Mouse (Mus musculus) induced T-regulatory cell, adult 2 months (primary cell): Measurements from ENCODE around the gene Trmt1.
"Not testable (repeated sequence)": the region's sequence is repeated elsewhere in the genome, so short reads cannot be mapped to it uniquely, and the experiment has no call there.

Experiments used
- DNase-seq: peaks from one replicate; pipeline ENCODE4 v3.0.0-alpha.2; 2012; ENCODE audit warnings: low read depth

Gene Trmt1

DNA sequence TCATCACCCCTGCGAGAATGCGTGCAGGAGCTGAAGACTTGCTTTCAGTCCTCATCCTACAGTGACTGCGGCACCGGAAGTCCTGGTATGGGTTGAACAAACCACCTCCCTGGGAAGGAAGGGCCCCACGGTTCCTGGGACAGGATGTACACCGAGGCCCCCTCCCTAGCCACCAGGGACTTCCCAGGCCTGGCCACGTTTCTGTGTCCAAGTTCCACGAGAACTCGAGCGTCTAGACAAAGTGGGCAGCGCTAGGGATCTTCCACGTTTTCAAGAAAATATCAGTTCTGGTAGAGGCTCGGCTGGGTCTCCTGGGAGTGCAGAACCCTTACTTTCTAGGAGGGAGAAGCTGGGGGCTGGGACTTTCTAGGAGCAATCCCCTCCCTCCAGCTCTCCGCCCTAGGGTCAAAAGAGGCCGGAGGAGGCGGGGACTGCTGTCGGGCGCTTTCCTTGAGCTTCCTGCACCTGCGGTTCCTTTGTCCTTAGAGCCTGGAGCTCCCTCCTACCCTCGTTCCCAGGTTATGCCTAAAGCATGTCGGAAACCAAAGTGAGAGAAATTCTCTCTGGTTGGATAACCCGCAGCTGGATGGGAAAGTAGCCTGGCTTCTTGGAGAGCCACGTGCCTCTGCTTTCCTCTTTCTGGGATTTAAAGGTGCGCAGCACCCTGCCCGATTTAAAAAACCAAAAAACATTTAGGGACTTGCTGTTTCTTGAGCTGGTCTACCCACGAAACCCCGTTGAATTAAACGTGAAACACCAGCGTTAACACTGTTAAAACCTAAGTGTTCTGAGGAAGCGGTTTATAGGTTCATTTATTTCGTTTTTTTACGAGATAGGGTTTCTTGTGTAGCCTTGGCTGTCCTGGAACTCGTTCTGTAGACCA lies 25.9 kb upstream of the Trmt1 start:
- DNase-seq, result peak; percentile 93

DNA sequence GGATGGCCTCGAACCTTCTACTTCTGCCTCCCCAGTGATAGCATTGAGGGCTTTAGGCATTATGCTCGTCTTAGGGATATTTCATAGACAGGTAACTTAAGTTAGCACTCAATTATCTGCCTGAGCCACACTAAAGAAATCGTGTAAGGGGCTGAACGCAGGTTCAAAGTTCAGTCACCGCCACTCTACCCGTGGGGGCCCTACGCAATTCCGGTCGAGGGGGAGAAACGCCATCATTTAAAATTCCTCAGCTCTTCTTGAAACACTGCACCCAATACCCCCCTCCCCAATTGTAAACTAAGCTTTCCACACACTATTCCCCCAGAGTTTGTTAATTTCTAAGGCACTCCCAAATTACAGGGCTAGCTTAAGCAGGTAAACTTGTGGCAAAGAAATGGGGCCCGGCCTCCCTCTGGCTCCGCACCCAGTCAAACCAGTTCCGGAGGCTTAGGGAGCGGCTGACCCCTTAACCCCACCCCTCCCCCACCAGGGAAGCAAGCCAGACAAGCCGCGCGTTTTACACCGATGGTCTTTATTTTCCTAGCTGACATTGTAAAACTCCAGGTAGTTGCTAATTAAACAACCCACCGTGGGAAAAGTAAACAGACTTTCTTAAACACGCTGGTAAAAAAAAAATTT lies 25.2 kb upstream of the Trmt1 start:
- peak; percentile 77 for DNase-seq

DNA sequence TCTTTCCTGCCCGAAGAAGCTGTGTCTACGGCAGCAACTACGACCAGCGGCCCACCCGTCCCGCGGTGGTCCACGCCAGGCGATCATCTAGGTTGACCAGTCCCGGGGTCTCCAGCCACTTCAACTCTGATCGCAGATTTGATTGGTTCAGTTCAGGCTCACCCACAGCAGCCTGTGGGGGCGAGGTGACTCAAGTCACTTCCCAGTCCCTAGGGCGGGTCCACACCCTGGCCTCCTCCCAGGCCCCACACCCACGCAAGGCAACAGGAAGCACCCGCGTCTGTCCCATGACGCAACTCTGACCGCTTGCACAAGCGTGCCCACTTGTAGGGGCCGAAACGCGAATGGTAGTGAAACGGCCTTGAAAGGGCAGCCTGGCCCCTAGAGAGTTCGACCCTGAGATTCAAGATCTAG lies 24.6 kb upstream of the Trmt1 start:
- peak; percentile 90 for DNase-seq

DNA sequence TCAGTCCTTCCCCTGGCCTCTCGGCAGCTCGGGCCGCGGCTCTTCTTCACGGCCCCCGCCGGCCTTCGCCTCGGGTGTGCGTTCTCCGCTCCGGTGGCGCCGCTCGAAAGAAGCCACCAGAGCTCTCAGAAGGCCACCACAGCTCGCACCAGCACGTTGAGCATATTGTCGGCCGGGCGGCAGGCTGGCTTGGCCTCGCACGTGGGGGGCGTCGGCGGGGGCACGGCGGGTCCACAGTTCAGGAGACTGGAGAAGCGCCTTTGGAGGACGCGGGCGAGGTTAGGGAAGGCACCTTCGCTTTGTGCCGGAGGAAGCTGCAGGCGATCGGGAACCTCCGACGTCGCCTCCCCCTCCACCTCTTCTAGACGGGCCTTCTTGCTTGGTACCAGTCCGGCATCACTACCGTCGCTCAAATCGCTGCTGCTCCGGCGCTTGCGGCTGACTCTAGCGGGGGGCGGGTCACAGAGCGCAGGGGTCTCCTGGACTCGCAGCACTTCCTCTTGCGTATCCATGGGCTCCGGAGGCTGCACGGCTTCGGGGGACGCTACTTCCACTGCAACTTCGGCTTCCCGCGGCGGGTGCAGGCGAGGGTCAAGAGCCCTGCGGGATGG lies 24.0 kb upstream of the Trmt1 start:
- DNase-seq, result peak; percentile 75

DNA sequence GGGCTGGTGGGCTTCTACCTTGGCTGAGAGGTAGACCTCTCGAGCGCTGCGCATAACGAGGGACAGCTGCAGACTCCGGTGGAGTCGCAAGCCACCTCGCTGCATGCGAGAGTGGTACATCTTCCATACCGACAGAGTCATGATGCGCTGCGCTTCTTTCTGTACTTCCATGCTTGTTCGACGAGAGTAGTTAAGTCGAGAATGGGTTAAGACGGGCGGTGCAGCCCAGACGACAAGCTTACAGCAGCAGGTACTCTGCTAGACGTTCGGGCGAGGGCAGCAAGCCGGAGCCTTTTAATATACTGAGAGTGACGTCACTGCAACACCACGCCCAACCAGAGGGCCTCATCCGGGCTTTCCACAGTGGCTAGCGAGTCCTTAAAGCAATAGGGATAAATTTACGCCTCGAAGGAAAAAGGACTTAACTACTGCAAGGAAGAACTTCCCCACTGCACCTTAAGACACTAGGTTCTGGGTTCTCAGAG lies 23.5 kb upstream of the Trmt1 start, which contains the start of gene Ier2:
Gene Ier2, minus strand, starts transcription at position 272 of the 485 bp plus-strand sequence.
- peak; percentile 97 for DNase-seq

DNA sequence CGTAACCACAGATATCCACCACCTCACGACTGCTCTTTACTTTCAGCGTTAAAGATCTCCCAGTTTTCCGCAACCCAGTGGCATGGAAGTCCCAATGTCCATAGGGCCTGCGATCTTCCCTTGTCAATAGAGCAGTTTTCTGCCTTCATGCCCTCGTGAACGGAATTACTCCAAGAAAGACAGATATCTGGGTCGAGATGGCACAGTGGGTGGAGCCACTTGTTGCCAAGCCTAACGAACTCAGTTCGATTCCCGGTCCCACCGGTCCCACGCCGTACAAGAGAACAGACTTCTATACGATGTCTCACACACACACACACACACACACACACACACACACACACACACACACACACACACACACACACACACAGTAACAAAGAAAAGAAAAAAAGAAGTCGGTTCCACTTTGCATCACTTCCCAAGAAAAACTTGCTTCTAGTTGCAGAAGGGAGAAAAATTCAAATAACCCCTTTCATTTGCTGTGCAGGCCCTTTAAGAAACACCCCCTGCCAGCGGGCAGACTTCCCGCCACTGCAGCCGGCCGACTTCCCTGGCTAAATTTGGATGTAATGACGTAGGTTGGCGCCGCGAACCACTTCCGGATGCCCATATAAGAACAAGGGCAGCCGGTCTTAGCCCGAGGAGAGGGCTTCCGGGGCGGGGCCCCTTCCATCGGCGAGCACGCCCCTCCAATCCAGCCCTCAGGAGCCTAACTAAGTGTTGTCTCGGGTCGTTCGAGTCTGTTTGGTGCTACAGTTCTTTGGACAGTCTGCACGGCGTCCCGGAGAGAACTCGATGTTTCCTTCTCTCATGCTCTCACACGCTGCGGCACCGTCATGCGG lies 22.4 kb upstream of the Trmt1 start:
- peak; percentile 97 for DNase-seq

DNA sequence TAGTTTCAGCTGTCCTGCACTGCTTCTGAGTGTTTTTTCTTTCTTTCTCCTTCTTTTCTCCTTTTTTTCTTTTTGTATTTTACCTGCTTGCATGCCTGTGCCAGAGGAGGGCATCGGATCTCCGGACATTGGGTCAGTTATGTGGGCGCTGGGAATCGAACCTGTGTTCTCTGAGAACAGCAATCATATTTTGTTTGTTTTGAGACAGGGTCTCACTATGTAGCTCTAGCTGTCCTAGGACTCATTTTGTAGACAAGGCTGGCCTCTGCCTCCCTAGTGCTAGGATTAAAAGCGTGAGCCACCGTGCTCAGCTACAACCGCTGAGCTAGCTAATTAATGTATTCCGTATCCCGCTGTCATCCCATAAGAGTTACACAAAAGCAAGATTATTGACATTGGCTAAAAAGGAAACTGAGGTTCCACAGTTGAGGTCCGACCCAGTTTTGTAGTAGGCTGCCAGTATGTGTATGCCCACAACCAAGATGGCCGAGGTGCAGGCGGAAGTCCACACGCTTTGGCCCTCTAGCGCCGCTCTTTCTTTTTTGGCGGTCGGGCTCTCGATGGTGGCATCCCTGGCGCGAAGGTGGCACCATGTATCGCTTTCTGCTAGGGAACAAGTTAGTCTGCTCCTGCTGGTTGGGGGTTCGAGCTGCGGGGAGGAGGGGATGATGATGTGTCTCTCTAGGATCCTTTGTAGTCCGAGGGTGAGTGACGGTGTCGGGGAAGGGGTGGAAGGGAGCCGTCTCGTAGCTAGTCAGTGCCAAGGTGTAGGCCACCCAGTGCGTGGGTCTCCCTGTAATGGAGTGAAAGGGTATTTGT lies 21.3 kb upstream of the Trmt1 start:
- DNase-seq, result peak; percentile 90

DNA sequence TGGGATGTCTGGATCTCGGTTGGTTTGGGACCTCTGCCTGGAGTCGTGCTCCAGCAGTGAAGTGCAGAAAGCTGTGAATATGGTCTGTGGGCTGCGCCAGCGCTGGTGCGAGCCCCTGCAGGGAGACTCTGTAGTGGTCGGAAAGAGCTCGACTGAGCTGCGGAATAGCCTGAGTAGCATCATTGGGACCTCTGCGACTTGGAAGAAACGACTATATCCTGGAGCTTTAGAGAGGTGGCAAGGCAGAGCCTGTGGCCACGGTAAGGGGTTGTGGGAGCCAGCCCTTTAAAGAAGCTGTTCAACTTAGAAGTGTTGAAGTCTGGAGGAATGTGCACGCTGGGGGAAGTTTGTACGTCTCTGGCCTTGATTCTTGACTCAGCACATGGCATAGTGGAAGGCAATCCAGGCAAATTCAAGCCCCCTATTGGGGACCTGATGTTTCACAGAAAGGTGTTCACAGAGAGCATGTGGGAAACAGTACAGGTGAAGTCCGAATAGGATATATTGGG lies 20.7 kb upstream of the Trmt1 start:
- DNase-seq, result no peak

DNA sequence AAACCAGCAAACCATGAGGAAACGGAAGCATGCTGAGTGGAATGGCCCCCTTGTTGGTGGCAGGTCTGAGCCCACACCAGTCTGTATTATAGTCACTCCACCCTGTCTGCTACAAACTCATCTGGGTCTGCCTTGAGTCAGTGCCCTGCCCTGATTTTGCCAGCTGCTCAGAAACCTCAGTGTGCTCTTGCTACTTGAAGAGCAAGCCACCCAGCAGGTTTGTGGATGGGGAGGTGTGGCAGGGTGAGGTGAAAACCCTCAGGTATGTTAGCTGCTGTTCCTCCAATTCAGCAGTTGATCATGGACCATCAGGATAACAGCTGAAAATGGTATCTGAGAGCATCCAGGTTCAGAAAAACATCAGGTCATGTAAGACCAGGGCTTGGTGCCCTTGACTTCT lies 18.0 kb upstream of the Trmt1 start:
- DNase-seq, result no peak

DNA sequence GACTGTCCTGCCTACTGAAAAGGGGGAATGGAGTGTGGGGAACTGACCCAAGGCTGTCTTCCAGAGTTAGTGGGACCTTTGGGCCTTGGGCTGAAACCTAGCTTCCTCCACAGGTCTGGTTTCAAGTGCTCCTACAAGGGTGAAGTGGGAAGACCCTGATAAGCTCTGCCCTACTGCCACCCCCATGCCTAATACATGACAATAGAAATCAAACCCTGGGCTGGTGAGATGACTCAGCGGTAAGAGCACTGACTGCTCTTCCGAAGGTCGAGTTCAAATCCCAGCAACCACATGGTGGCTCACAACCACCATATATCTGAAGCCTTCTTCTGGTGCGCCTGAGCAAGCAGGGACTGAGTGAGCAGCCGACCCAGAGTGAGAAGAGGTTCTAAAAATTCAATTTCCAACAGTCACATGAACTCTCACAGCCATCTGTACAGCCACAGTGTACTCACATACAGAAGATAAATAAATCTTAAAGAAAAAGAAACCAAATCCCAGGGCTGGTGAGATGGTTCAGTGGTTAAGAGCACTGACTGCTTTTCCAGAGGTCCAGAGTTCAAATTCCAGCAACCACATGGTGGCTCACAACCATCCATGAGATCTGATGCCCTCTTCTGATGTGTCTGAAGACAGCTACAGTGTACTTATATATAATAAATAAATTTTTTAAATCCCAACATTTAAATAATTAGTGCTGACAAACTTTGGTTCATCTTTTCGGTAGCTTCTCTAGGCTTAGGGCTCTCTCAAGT lies 17.2 kb upstream of the Trmt1 start:
- DNase-seq, result no peak

DNA sequence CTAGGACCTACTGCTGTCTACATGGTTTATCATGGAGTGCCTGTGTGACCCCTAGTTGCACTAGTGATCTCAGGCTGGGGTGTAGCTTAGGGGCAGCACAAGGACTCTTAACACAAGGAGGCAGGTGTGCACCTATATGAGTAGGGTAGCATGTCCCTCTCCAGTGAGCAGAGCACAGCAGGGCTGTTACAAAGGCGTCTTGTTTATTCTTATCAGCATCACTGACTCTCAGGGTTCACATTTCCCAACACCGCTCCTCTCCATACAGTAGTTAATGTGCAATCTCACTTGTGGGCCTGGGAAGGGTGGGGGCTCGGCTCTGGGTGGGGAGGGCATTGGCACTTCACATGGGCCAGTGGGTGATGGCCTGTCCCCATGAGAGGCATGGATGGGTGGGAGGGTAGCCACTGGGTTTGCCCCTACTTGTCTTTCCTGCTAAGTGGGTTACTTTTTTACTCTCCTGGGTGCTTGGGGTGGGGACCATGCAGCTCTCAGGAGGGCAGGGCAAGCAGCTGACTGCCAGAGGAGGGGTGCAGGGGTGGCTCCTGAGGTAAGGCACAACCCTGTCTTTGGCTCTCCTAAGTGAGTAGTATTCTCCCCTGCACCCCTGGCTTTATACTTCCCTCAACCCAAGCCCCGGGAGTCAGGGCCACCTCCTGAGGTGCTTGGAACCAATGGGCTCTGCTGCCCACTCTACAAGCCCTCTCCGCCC lies 15.7 kb upstream of the Trmt1 start:
- not testable (repeated sequence) for DNase-seq

DNA sequence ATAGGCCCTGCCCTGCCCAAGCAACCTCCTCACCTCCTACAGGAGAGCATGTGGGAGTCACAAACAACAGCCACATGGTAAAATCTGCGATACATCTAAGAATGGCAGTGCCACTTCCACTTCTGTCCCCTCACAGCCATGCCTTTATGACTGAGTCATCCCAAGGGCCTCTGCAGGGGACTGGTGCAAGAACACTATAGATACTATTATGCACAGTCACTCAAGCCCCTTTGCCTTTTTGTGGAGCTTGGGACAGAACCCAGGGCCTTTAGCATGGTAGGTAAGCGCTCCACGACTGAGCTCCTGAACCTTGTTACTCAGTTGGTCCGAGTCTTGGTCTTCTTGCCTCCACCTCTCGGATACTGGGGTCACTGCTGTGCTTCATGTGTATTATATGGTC lies 8.8 kb upstream of the Trmt1 start:
- no peak for DNase-seq

DNA sequence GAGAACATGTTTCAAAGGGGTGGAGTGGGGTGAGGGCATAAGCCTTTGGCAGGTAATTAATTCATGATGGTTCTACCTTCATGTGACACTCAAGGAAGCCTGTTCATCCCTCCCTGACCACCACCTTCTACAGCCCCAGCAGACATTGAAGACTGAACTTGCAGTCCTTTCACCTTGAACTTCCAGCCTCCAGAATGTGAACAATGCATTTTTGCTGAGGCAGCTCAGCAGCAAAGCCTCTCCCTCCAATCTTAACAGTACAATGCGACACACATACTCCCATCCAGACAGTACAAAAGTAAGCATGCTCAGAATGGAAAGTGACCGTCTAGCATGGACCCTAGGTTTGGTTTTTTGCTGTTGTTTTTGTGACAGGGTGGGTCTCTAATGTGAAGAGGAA lies 4.6 kb upstream of the Trmt1 start:
- DNase-seq, result no peak

DNA sequence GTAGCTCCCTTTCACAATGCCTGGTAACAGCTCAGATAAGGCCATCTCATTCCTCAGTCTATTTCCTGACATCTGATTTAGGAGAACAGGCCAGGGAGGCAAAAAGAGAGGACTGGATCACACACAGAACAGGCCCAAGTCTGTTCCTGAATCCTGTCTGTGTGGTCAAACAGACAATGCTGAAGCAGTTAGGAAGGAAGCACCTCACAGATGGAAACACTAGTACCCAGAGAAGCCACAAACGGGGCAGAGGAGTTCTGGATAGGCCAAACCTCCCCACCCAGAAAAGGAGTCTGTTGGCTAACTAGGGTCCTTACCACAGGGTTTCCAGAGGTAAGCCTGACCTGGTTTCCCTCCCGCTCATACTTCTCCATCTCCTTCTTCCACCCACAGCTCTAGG lies 3.9 kb upstream of the Trmt1 start:
- no peak for DNase-seq

DNA sequence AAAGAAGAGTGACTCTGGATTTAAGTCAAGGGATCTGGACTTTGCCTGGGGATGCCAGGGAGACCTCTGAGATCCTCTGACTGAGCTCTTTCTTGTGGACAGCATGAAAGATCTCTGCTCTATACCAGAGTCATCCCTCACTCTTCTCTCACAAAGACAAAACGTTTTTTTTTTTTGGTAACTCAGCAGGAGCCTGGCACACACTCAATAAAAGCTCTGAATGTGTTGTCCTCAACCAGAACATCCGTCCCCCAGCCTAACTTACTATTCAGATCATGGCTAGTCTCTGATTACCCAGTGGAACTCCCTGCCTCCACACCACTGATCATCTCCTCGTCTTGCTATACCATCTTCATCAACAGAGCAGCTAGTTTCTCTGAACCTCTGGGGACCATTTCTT lies 1.6 kb upstream of the Trmt1 start:
- DNase-seq, result no peak

DNA sequence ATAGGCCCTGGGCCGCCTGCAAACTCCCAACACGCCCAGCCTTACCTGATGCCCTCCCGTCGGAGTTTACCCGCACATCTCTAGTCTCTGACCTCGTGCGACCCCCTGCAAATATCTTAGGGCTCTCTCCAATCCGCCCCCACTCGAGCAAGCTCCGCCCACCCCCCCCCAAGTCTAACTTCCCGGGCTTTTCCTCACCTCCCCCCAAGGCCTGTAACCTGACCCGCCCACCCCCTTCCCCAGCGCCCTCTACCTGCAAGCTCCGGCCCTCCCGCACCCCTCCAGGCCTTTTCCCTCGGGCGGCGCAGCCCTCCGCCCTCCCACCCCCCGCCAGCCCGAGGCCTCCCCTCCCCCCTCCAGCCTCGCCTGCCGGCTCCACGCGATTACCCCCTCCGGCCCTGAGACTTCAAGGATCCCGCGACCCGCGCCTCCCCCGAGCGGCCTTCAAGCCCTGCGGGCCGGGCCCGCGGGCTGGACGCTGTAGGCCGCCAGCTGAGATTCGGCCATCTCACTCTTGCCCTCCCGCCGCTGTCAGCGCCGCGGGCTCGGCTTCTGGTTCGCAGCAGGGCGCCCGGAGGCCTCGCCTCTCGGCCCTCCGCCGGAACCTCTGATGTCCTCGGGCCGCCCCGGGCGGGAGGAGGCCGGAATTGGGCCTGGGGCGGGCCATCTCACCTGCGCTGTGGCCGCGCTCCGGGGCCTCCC lies 1.0 kb downstream of the Trmt1 start:
- DNase-seq, result peak; percentile 56

DNA sequence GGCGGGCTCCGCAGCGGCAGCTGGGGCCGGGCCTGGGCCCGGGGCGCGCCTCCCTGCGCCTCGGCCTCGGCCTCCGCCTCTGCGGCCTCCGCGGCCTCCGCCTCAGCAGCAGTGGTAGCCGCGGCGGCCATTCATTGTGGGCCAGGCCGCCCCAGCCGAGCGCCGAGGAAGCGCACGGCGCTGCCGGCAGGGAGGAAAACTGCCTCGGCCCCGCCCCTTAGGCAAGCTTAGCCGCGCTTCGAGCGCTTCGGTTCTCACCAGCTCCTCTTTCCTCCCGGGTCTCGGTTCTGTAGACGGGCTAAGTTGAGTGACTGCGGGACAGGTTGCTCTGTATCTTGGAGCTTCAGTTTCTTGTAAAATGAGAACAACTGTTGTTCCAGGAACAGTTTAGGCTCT lies 1.6 kb downstream of the Trmt1 start, which contains the start of gene Nacc1:
Gene Nacc1, minus strand, starts transcription at position 158 of the 396 bp plus-strand sequence.
- peak; percentile 91 for DNase-seq

DNA sequence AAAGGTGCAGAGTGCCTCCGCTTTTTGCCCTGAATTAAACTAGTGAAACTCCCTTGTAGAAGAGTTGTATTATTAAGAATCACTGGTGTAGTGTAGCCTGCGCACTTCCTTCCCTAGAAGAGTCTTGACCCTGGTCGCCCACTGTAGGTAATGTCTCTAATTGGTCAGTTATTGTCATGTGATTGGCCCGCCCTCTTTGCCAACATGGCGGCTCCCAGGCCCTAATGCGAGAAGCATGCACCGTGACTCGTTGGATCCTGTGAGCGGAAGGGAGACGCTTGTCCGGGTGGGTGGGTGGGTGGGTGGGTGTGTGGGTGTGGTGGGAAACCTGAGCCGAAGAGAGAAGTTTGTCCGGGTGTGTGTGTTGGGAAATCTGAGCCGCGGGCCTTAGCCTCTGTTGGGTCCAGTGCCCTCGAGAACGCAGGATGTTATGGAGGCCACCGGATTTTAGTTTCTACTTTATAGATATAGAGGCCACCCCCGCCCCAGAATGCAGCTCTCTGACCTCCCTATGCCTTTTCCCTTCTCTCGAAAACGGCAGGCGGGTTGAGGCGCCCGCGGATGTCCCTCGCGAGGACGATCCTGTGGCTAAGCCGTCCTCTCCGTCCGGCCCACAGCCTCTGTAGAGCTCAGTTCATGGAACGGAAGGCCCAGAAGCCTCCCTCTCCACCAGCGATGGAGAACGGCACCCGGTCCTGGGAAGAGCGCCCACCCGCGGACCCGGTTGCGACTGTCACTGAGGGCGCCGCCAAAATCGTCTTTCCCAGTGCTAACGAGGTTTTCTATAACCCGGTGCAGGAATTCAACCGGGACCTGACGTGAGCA lies 3.2 kb downstream of the Trmt1 start:
- DNase-seq, result peak; percentile 93
